Mouse (Mus musculus) skeletal muscle tissue, postnatal 0 days (tissue): ENCODE measurements around the gene Psrc1. TPM values are rescaled to one million over a fixed set of nuclear protein-coding genes. Genes with fewer than 3 reads are reported as not detected.

ENCODE experiments used
- polyA plus RNA-seq: library from polyadenylated mRNA; unstranded; fragments of >200 nt; fragmentation: Nextera tagmentation; extraction: Ambion mirVana; gene quantifications from 2 replicates; pipeline ENCODE4 v1.2.1, GENCODE M21; 2015

The Psrc1 gene
- 6.3 and 6.4 TPM in 2 replicates for polyA plus RNA-seq

GRCm38 (mm10) chr3:108383485-108384354 is at the start of gene Psrc1:
Gene Psrc1, plus strand, starts transcription at chr3:108383839.

GRCm38 (mm10) chr3:108364270-108364995 is 19.2 kb upstream of the Psrc1 start, which contains the start of gene Mybphl:
Gene Mybphl, plus strand, starts transcription at chr3:108364911.

GRCm38 (mm10) chr3:108414857-108415830 is 31.5 kb downstream of the Psrc1 start, which contains the start of gene Celsr2:
Gene Celsr2, minus strand, starts transcription at chr3:108415552.

Other genes starting within 250 kb of the Psrc1 start
- gene Gnai3, start 237.7 kb upstream of the Psrc1 start, polyA plus RNA-seq = 49.0 and 55.8 TPM in 2 replicates
- 0.11 and 0.12 TPM in 2 replicates for gene Gpr61, start 229.0 kb upstream of the Psrc1 start, polyA plus RNA-seq
- 16.6 and 16.9 TPM in 2 replicates for gene Amigo1, start 197.5 kb upstream of the Psrc1 start, polyA plus RNA-seq
- gene Cyb561d1, start 182.6 kb upstream of the Psrc1 start, polyA plus RNA-seq = 1.8 and 2.1 TPM in 2 replicates
- 5.7 and 6.8 TPM in 2 replicates for gene Atxn7l2, start 172.9 kb upstream of the Psrc1 start, polyA plus RNA-seq
- 204 and 213 TPM in 2 replicates for gene Sypl2, start 157.2 kb upstream of the Psrc1 start, polyA plus RNA-seq
- 248 and 270 TPM in 2 replicates for gene Psma5, start 126.9 kb upstream of the Psrc1 start, polyA plus RNA-seq
- gene Sort1, start 99.8 kb upstream of the Psrc1 start, polyA plus RNA-seq = 10.5 and 11.2 TPM in 2 replicates
- 0.29 and 0.33 TPM in 2 replicates for gene Mybphl, start 18.9 kb upstream of the Psrc1 start, polyA plus RNA-seq
- gene Celsr2, start 31.7 kb downstream of the Psrc1 start, polyA plus RNA-seq = 0.76 and 1.8 TPM in 2 replicates
- gene Sars, start 61.4 kb downstream of the Psrc1 start, polyA plus RNA-seq = 68.8 and 83.1 TPM in 2 replicates
- not detected in 2 replicates for gene 1700013F07Rik, start 150.3 kb downstream of the Psrc1 start, polyA plus RNA-seq
- 0.03 and 0.04 TPM in 2 replicates for gene 5330417C22Rik, start 152.7 kb downstream of the Psrc1 start, polyA plus RNA-seq
- gene Tmem167b, start 178.6 kb downstream of the Psrc1 start, polyA plus RNA-seq = 21.0 and 24.8 TPM in 2 replicates
- gene Taf13, start 187.9 kb downstream of the Psrc1 start, polyA plus RNA-seq = 26.6 and 33.4 TPM in 2 replicates
- 3.6 and 4.3 TPM in 2 replicates for gene Wdr47, start 207.4 kb downstream of the Psrc1 start, polyA plus RNA-seq